Mouse (Mus musculus): Measurements from ENCODE around the gene Cldn16. TPM values are rescaled to one million over a fixed set of nuclear protein-coding genes. Genes with fewer than 3 reads are reported as not detected.

The Cldn16 gene
- not detected for polyA plus RNA-seq (2014; fragmentation: Illumina TruSeq; extraction: RNeasy Lipid Tissue Mini Kit (QIAGEN cat#74804); ENCODE audit: low replicate concordance)

DNA sequence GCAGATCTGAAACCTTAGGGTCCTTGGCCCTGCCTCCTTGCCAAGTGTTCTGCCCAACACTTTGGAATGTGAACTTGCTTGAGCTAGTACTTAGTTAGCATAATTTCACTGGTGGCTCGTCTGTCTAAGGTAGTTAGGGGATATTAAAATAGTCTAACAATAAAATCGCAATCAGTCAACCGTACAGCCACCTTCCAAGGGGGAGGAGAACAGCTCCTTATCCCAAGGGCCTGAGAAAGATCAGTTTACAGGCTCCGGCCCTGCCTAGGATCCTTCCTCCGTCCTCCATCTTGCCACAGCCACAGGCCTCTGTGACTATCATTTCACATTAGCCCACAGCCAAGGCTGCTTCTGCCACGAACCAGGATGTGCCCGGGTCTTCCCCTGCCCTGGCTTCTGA lies at the start of gene Cldn16:
TSS of gene Cldn16 (plus strand) at position 301 of the 400 bp plus-strand sequence.

GRCm38 (mm10) chr16:26526669-26527068 lies 63.7 kb downstream of the Cldn16 start, which contains the start of gene Tmem207:
TSS of gene Tmem207 (minus strand) at chr16:26526769.

Other genes with a start within 250 kb of the Cldn16 start
- 1.3 TPM for gene Cldn1, start 91.3 kb upstream of the Cldn16 start, polyA plus RNA-seq (2014; fragmentation: Illumina TruSeq; extraction: RNeasy Lipid Tissue Mini Kit (QIAGEN cat#74804); ENCODE audit: low replicate concordance)
- gene Tmem207, start 63.6 kb downstream of the Cldn16 start, polyA plus RNA-seq (2014; fragmentation: Illumina TruSeq; extraction: RNeasy Lipid Tissue Mini Kit (QIAGEN cat#74804); ENCODE audit: low replicate concordance): not detected
- gene Il1rap, start 118.6 kb downstream of the Cldn16 start, polyA plus RNA-seq (2014; fragmentation: Illumina TruSeq; extraction: RNeasy Lipid Tissue Mini Kit (QIAGEN cat#74804); ENCODE audit: low replicate concordance): 20.5 TPM